Mouse (Mus musculus): ENCODE measurements at regions not wholly inside any gene's neighbourhood (a gene's known extent, or its start where the extent isn't known, plus 50 kb on each side); places are given as distances from the start of the nearest gene placed in this dataset.

DNA sequence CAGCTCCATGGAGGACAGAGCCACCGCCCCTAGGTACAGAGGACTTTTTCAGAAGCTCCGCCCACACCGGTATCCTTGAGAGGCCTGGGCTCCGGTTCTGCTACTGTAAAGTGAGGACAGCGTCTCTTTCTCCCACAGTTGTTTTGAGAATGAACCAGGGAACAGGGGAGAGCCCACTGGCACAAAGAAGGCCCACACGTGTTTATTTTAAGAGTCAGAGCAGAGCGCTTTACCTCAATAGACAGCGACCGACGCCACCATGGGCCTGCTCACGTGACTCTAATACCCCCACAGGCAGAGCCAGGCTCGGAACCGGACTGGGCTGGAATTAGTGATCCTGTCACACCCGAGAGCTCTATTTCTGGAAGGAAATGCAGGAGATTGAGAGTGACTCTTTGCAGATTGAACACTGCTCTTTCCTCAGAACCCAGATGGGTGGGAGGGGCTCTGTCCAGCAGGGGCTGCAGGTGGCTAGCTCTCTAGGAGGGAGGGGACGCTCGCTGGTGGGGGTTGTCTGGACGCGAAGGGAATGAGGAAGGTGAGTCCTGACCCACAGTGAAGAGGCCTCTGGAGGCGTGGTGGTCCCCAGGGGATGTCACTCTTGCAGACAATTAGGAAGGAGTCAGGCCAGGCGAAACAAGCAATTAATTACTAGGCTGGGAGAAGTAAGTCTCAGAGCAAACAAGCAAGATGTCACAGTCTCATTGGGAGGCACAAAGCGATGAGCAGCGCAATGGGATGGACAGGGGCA lies 354.4 kb upstream of the Zdhhc25 start:
- no peak for TF ChIP-seq CTCF (IDR thresholded peaks at IDR 0.05; ENCODE audit: extremely low read depth, insufficient read depth, low read length)
- no peak for TF ChIP-seq POLR2A (IDR thresholded peaks at IDR 0.05; ENCODE audit: extremely low read depth, insufficient read depth, low read length)

All from cortical plate, adult 2 months (tissue).